Mouse (Mus musculus): Measurements from ENCODE around the gene Lhx6.
"Not testable (repeated sequence)": the region's sequence is repeated elsewhere in the genome, so short reads cannot be mapped to it uniquely, and the experiment has no call there.

The Lhx6 gene

DNA sequence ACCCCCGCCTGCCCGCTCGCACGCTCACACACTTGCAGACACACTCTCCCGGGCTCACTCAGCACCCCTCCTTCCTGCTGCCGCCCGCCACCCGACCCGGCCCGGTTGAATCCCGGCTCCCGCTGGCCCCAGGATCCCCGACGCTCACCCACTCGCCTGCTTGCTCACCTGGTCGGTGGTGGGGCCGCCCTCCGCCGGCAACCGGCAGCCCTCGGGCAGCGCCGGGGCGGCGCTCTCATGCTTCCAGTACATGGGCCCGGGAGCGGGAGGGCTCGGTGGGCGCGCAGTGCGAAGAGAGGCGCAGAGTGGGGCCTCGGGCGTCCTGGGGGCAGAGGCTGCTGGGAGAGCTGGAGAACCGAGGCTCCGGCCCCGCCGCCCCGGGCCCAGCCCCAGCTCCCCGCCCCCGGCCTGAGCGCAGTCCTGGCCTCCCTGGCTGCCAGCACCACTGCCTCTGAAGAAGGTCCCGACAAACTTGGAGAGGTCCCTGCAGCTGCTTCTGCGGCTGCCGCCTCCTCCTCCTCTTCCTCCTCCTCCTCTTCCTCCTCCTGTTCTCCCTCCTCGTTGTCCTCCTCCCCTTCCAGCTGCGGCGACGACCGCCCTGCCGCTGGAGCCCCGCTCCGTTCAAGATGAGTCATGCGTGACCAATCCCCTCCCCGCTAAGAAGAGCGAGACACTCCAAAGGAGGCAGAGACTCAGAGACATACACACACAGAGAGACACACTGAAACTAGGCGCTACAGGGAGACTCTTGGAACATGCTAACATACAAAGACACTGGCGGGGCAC is at the start of gene Lhx6:
Gene Lhx6, minus strand, starts transcription at position 453 of the 786 bp plus-strand sequence.
- no peak for DNase-seq

DNA sequence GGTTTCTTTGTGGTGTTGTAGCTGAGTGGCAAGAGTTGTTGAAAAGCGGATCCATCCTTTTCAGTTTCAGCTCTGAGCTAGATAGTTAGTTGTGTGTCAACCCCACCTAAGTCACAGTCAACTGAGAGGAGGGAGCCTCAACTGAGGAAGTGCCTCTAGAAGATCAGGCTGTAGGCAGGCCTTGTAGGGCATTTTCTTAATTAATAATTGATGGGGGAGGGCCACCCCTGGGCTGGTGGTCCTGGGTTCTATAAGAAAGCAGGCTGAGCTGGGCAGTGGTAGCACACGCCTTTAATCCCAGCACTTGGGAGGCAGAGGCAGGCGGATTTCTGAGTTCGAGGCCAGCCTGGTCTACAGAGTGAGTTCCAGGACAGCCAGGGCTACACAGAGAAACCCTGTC is 47.2 kb upstream of the Lhx6 start:
- DNase-seq: not testable (repeated sequence)

GRCm38 (mm10) chr2:36148876-36149365 is 43.7 kb upstream of the Lhx6 start:
- no peak for DNase-seq

DNA sequence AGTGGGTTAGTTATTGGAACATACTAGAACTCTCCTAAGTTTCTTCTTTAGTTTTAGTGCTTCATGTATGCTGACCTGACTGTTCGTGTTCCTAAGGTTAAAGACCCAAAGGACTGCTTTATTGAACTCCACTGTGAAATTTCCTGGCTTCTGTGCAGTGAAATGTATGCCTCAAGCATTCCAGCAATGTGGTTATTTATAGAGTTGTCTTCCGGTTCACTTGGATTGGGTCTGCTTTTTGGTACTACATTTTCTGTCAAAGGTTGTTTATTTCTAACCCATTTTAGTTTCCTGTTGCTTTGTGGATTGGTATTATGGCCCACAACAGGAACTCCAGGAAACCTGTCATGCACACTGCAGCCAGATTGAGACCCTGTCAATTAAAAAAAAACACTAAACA is 33.9 kb upstream of the Lhx6 start:
- DNase-seq: no peak

GRCm38 (mm10) chr2:36136300-36136941 is 31.2 kb upstream of the Lhx6 start, which contains the start of the genes Mrrf and Rbm18:
Gene Mrrf, plus strand, starts transcription at chr2:36136389.
Gene Rbm18, minus strand, starts transcription at chr2:36136773.
- peak; percentile 90 for DNase-seq

GRCm38 (mm10) chr2:36135887-36136286 is 30.7 kb upstream of the Lhx6 start:
- no peak for DNase-seq

DNA sequence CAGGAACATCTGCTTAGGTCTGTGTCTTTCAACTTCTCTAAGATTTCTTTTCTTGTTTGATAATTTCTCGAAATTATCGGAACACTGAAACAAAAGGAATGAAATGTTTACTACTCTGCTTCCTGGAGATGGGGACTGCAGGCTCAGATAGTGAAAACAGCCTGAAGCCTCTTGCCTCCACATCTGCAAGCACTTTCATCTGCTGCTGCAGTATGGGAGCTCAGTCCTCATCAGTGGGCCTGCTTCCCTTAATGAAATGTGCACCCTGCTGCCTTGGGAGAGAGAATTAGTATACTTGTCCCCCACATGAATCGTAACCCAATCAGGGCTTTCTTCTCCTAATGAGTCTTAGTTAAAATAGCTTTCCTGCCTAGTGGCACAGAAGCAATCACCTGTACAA is 23.8 kb upstream of the Lhx6 start:
- no peak for DNase-seq

- no peak for DNase-seq
Observed at GRCm38 (mm10) chr2:36127973-36128372, 22.8 kb upstream of the Lhx6 start.

GRCm38 (mm10) chr2:36126795-36127429 is 21.7 kb upstream of the Lhx6 start:
- no peak for DNase-seq

- no peak for DNase-seq
Observed at GRCm38 (mm10) chr2:36112632-36113031, 7.4 kb upstream of the Lhx6 start.

- no peak for DNase-seq
Observed at GRCm38 (mm10) chr2:36108615-36109014, 3.4 kb upstream of the Lhx6 start.

GRCm38 (mm10) chr2:36104436-36104955 is 712 bp downstream of the Lhx6 start:
- DNase-seq: no peak

- DNase-seq: peak; percentile 11
Observed at GRCm38 (mm10) chr2:36103555-36104367, 1.4 kb downstream of the Lhx6 start.

- DNase-seq: no peak
Observed at GRCm38 (mm10) chr2:36103069-36103554, 2.1 kb downstream of the Lhx6 start.

- DNase-seq: no peak
Observed at GRCm38 (mm10) chr2:36102559-36102946, 2.7 kb downstream of the Lhx6 start.

DNA sequence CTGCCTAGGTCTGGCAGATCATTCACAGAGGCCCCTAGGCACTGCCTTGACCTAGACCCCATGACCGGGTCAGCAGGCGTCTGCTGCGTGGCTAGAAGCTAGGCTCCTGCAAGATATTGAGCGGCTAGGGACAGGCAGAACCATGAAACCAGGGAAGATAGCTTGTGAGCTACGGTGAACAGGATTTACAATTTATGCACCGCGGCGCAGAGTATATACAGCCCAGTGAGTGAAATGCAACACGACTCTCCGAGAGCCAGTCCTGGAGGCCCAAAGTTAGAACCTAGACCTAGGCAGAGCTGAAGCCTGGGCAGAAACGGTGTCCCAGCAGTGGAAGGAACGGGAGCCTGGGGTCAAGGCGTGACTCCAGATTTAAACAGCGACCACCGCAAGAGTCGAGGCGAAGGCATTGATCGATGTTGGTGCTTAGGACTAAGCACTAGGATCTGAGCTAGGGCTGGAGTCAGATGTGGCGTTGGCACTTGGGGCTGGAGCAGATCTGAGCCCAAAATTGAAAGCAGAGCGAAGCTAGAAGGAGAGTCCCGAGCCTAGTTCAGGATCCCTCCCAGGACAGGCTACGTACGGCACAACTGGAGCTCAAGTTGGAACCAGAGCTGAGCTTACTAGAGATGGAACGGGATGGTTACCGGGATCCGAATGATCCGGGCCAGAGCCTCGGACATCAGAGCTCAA is 3.2 kb downstream of the Lhx6 start:
- no peak for DNase-seq

DNA sequence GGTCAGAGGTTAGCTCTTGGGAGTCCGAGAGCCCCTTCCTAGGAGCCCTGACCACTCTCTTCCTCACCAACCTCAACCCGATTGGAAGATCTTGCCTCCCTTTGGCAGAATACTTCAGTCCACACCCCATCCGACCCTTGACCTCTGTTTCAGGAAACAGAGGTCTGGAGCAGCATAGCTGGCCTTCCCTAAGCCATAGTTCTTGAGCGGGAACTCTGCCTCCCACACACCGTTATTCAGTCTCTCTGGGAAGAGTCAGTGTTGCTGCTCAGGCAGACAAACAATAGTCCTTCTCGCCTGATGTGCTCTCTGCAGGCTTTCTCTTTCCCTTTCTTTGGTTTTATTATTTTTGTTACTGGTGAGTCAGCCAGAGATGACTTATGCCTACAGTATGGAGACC is 5.5 kb downstream of the Lhx6 start:
- DNase-seq: no peak

GRCm38 (mm10) chr2:36098021-36098420 is 7.2 kb downstream of the Lhx6 start:
- no peak for DNase-seq

GRCm38 (mm10) chr2:36097129-36097815 is 7.9 kb downstream of the Lhx6 start:
- no peak for DNase-seq

DNA sequence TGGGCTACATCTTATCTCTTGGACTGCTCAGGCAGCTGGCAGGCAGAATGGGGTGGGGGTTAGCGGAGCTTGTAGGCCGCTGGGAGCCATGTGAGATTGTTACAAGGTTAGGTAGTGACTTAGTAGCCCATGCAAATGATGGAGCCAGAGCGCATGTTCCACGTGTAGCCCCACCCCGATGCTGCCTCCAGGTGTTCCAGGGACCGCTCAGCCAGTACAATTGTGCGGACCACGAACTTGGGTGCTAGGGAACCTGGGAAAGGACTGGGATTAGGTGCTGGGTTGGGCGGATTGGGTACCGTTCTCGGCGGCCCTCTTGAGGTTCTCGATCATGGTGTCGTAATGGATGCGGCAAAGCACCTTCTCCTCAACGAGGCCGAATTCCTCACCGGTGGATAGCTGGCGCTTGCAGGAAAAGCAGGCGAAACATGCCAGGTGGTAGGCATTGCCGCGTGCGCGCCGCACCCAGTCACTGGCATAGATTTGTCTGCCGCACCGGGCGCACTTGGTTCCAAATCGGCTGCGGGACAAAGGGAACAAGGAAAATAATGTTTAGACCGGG is 11.2 kb downstream of the Lhx6 start:
- DNase-seq: no peak

- no peak for DNase-seq
Observed at GRCm38 (mm10) chr2:36093301-36093700, 11.9 kb downstream of the Lhx6 start.
